ENCODE assay signal across 15 mouse cellular contexts in the genomic region with DNA sequence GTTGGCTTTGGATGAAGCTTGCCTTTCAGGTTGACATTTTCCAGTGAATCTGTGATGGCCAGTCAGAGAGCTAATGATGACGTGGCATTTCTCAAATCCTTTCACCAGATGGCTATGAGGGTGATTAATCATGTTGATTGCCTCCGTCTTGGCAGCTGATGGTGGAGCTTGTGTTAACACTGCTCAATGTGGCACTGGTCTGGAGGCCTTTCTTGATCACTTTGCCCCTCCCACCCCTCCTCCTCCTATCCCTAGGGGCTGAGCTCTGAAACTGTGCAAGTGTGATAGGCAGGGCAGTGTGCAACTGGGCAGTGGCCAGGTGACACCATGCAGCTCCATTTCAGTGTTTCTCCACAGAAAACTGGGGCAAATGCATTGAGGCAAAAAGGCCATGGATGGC. TPM values are rescaled to one million over a fixed set of nuclear protein-coding genes. Genes with fewer than 3 reads are reported as not detected.
DNase-seq lines count a peak whose midpoint lies in the region.
"Had no signal": no experiment of that assay in that cellular context is flagged by ENCODE, and none has a peak within 500 bp of the region (broad histone marks: within the 10 kb centered on the region; RNA-seq: fewer than 3 reads in every experiment).

No protein-coding gene starts in this region.

- DNase-seq in layer of hippocampus, adult 8-10 months (ENCODE audit: low spot score in 2 of 2) = peak; percentile 5 to 10
- no peak for DNase-seq in layer of hippocampus, postnatal 14 days (ENCODE audit: low spot score in 2 of 2)
- peak; percentile 96 for DNase-seq in adipocyte (ENCODE audit: low spot score)
- peak; percentile 30 for DNase-seq in adrenal gland, postnatal 25 days
- DNase-seq in forelimb bud, embryonic 11.5 days (ENCODE audit: low read depth, low spot score) = peak; percentile 50
- no peak for DNase-seq in cerebellum, adult 11-12 months
- no peak for DNase-seq in lung, postnatal 4 days
- DNase-seq: cerebellum, adult 8-10 months; liver; retina, postnatal 1 day; spleen, adult 18-20 months; thymus, postnatal 25 days had no signal

RNA-seq across cellular contexts. Expression of gene Dusp10, which starts 8.8 kb away (rescaled TPM):
- total RNA-seq in layer of hippocampus, adult 8-10 months (2022) = 1 to 10 TPM; 3.8 to 5.8 (median 5.5) TPM
- total RNA-seq in layer of hippocampus, postnatal 14 days (2021) = 1 to 10 TPM; 5.0 to 5.3 TPM
- total RNA-seq in adrenal gland, postnatal 25 days (2021) = 6.6 and 8.6 TPM in 2 replicates

RNA-seq across cellular contexts. Expression of gene 1700056E22Rik, which starts 29.8 kb away (rescaled TPM):
- under 1 TPM in 1 of 4 experiments, not detected in 3; 0.25 TPM for total RNA-seq in layer of hippocampus, adult 8-10 months (2022)
- under 1 TPM in 1 of 2 experiments, not detected in 1; 0.55 TPM for total RNA-seq in layer of hippocampus, postnatal 14 days (2021)
- total RNA-seq in adrenal gland, postnatal 25 days (2021) = 1.1 and 2.4 TPM in 2 replicates
- total RNA-seq: granulocyte monocyte progenitor cell, adult 5-6 weeks; layer of hippocampus, adult 18-20 months; megakaryocyte-erythroid progenitor cell, adult 5-6 weeks had no signal

Comparison
In these comparisons a context has a peak if more than half of its experiments do, and no peak if none do; other contexts are left out.
1. DNase-seq: peak in layer of hippocampus, adult 8-10 months (2 of 2), adipocyte (single experiment), adrenal gland, postnatal 25 days (single experiment) and forelimb bud, embryonic 11.5 days (single experiment); none in layer of hippocampus, postnatal 14 days (0 of 2), cerebellum, adult 11-12 months (single experiment) and lung, postnatal 4 days (0 of 2).